Mouse (Mus musculus) spleen, postnatal 0 days (tissue): ENCODE measurements around the gene Rnf166. TPM values are rescaled to one million over a fixed set of nuclear protein-coding genes. Genes with fewer than 3 reads are reported as not detected.

Experiments
- polyA plus RNA-seq: library from polyadenylated mRNA; unstranded; fragments of >200 nt; fragmentation: Nextera tagmentation; extraction: Ambion mirVana; gene quantifications from 2 replicates; pipeline ENCODE4 v1.2.1, GENCODE M21; 2015

Gene Rnf166
- polyA plus RNA-seq, result 26.7 and 35.5 TPM in 2 replicates

GRCm38 (mm10) chr8:122475580-122476320, at the start of gene Rnf166, which contains the start of gene Ctu2:
TSS of gene Rnf166 (minus strand) at chr8:122476064.
TSS of gene Ctu2 (plus strand) at chr8:122476143.

GRCm38 (mm10) chr8:122460524-122461472, 15.1 kb downstream of the Rnf166 start, which contains the start of gene Snai3:
TSS of gene Snai3 (minus strand) at chr8:122460733.

GRCm38 (mm10) chr8:122443262-122444006, 32.4 kb downstream of the Rnf166 start, which contains the start of gene Mvd:
TSS of gene Mvd (minus strand) at chr8:122443422.

GRCm38 (mm10) chr8:122432443-122433268, 43.2 kb downstream of the Rnf166 start, which contains the start of gene Cyba:
TSS of gene Cyba (minus strand) at chr8:122432930.

GRCm38 (mm10) chr8:122421376-122422070, 54.3 kb downstream of the Rnf166 start, which contains the start of gene Il17c:
TSS of gene Il17c (plus strand) at chr8:122422020.

Other genes starting within 250 kb of the Rnf166 start
- 15.4 and 15.7 TPM in 2 replicates for gene Zfpm1, start 193.9 kb downstream of the Rnf166 start, polyA plus RNA-seq
- gene Trhr2, start 115.3 kb downstream of the Rnf166 start, polyA plus RNA-seq, result not detected in 2 replicates
- 23.8 and 23.9 TPM in 2 replicates for gene Zc3h18, start 99.5 kb downstream of the Rnf166 start, polyA plus RNA-seq
- not detected in 2 replicates for gene Il17c, start 54.0 kb downstream of the Rnf166 start, polyA plus RNA-seq
- 305 and 420 TPM in 2 replicates for gene Cyba, start 43.1 kb downstream of the Rnf166 start, polyA plus RNA-seq
- 4.5 and 5.4 TPM in 2 replicates for gene Mvd, start 32.6 kb downstream of the Rnf166 start, polyA plus RNA-seq
- gene Snai3, start 15.3 kb downstream of the Rnf166 start, polyA plus RNA-seq, result 0.18 and 0.22 TPM in 2 replicates
- gene Ctu2, start 79 bp upstream of the Rnf166 start, polyA plus RNA-seq, result 20.0 and 26.5 TPM in 2 replicates
- 18.7 and 19.2 TPM in 2 replicates for gene Piezo1, start 75.3 kb upstream of the Rnf166 start, polyA plus RNA-seq
- gene Cdt1, start 92.0 kb upstream of the Rnf166 start, polyA plus RNA-seq, result 60.0 and 74.7 TPM in 2 replicates
- 244 and 262 TPM in 2 replicates for gene Aprt, start 100.8 kb upstream of the Rnf166 start, polyA plus RNA-seq
- gene Galns, start 135.4 kb upstream of the Rnf166 start, polyA plus RNA-seq, result 7.5 and 10.0 TPM in 2 replicates
- gene Trappc2l, start 135.6 kb upstream of the Rnf166 start, polyA plus RNA-seq, result 30.1 and 37.3 TPM in 2 replicates
- gene Pabpn1l, start 146.7 kb upstream of the Rnf166 start, polyA plus RNA-seq, result not detected in 2 replicates
- gene Cbfa2t3, start 223.0 kb upstream of the Rnf166 start, polyA plus RNA-seq, result 7.4 and 8.1 TPM in 2 replicates